Mouse (Mus musculus) stomach, embryonic 14.5 days (tissue): ENCODE data around the gene Chrnb4. TPM values are rescaled to one million over a fixed set of nuclear protein-coding genes. Genes with fewer than 3 reads are reported as not detected.

ENCODE experiments used
- ATAC-seq: fragments of 200-750 bp; cut with Nextera tagmentation; 2 replicates; pipeline ENCODE4 v1.8.0; 2017; ENCODE audit warnings: low read depth, moderate TSS enrichment; ENCODE audit not compliant: insufficient number of reproducible peaks, insufficient read depth, low FRiP score
- H3K27ac ChIP-seq: fragments of 300-500 bp; sonication (generic); 2 replicates; pipeline ENCODE4 v1.5.1; 2014; ENCODE audit warnings: mild to moderate bottlenecking, low read length, moderate library complexity, mixed read lengths
- H3K27me3 ChIP-seq: fragments of 300-500 bp; sonication (generic); 2 replicates; pipeline ENCODE4 v1.6.1; 2014; ENCODE audit warnings: low read length, control low read depth, mixed read lengths; ENCODE audit not compliant: control insufficient read depth, insufficient read depth
- H3K36me3 ChIP-seq: fragments of 300-500 bp; sonication (generic); 2 replicates; pipeline ENCODE4 v1.6.1; 2014; ENCODE audit warnings: mild to moderate bottlenecking, control low read depth, low read length, moderate library complexity, mixed read lengths; ENCODE audit not compliant: control insufficient read depth, insufficient read depth
- H3K4me1 ChIP-seq: fragments of 300-500 bp; sonication (generic); 2 replicates; pipeline ENCODE4 v1.6.1; 2014; ENCODE audit warnings: low read length, control low read depth, mixed read lengths; ENCODE audit not compliant: control insufficient read depth, insufficient read depth
- H3K4me2 ChIP-seq: fragments of 300-500 bp; sonication (generic); replicated peaks from 2 replicates; pipeline ENCODE4 v1.6.1; 2014; ENCODE audit warnings: low read depth, low read length, control low read depth
- H3K4me3 ChIP-seq: fragments of 300-500 bp; sonication (generic); 2 replicates; pipeline ENCODE4 v1.5.1; 2014; ENCODE audit warnings: low read depth, low read length, control low read depth
- H3K9ac ChIP-seq: fragments of 300-500 bp; sonication (generic); replicated peaks from 2 replicates; pipeline ENCODE4 v1.6.1; 2014; ENCODE audit warnings: low read depth, mild to moderate bottlenecking, control low read depth, low read length, moderate library complexity, mixed read lengths
- H3K9me3 ChIP-seq: fragments of 300-500 bp; sonication (generic); 2 replicates; pipeline ENCODE4 v1.6.1; 2016; ENCODE audit warnings: low read depth, low read length, control low read depth; ENCODE audit not compliant: control insufficient read depth
- WGBS: fragments of 180-500 bp; shearing (Covaris S2); extraction: QIAGEN DNeasy Blood & Tissue Kit; methylation state at CpG from one replicate; pipeline ENCODE4 v1.1.7; 2014; 5-methylcytosine and 5-hydroxymethylcytosine counted together
- polyA plus RNA-seq: library from polyadenylated mRNA; unstranded; fragments of >200 nt; fragmentation: Nextera tagmentation; extraction: Ambion mirVana; gene quantifications from 2 replicates; pipeline ENCODE4 v1.2.1, GENCODE M21; 2014

Gene Chrnb4
- polyA plus RNA-seq, 1 experiment from 2014 or later, result 7.6 TPM

GRCm38 (mm10) chr9:55003609-55004008 lies 45.0 kb downstream of the Chrnb4 start:
- 56% methylated on average over 4 of the region's 4 CpGs for WGBS
- no peak for ATAC-seq
- no peak overlapping the region for H3K4me2 ChIP-seq

GRCm38 (mm10) chr9:54995645-54996044 lies 52.9 kb downstream of the Chrnb4 start:
- Histone ChIP-seq H3K4me3 (no peak overlapping the region), H3K9me3 (no peaks in the 10 kb centered on the region), H3K4me2 (no peak overlapping the region), H3K36me3 (no peaks in the 10 kb centered on the region), H3K27ac (no peak overlapping the region), H3K4me1 (no peaks in the 10 kb centered on the region), H3K27me3 (no peaks in the 10 kb centered on the region), H3K9ac (no peak overlapping the region)
- ATAC-seq, result no peak
- 61% methylated on average over 3 of the region's 3 CpGs for WGBS

More at GRCm38 (mm10) chr9:55003609-55004008, 45.0 kb downstream of the Chrnb4 start:
- Histone ChIP-seq H3K9ac (no peak overlapping the region), H3K27ac (no peak overlapping the region), H3K4me1 (no peaks in the 10 kb centered on the region), H3K36me3 (no peaks in the 10 kb centered on the region), H3K9me3 (no peaks in the 10 kb centered on the region), H3K4me3 (no peak overlapping the region), H3K27me3 (no peaks in the 10 kb centered on the region)

GRCm38 (mm10) chr9:54994381-54994780 lies 54.2 kb downstream of the Chrnb4 start:
- Histone ChIP-seq H3K4me1 (no peaks in the 10 kb centered on the region), H3K4me3 (no peak overlapping the region), H3K9ac (no peak overlapping the region), H3K27me3 (no peaks in the 10 kb centered on the region), H3K27ac (no peak overlapping the region), H3K9me3 (no peaks in the 10 kb centered on the region), H3K4me2 (no peak overlapping the region), H3K36me3 (no peaks in the 10 kb centered on the region)
- 52% methylated on average over 3 of the region's 3 CpGs for WGBS
- ATAC-seq, result no peak

GRCm38 (mm10) chr9:54990362-54990761 lies 58.2 kb downstream of the Chrnb4 start:
- WGBS, result 77% methylated on average over 3 of the region's 3 CpGs
- H3K27ac ChIP-seq, result no peak overlapping the region

GRCm38 (mm10) chr9:54982401-54982800 lies 66.2 kb downstream of the Chrnb4 start:
- Histone ChIP-seq H3K9me3 (no peaks in the 10 kb centered on the region), H3K27ac (no peak overlapping the region), H3K4me2 (peak overlapping the region; percentile 94), H3K27me3 (peaks cover 13% of the 10 kb centered on the region; the same call in 1 of the 2 replicates), H3K36me3 (no peaks in the 10 kb centered on the region), H3K9ac (no peak overlapping the region), H3K4me3 (peak overlapping the region; percentile 55), H3K4me1 (no peaks in the 10 kb centered on the region)
- WGBS, result 5% methylated on average over 7 of the region's 7 CpGs
- ATAC-seq, result no peak

More at GRCm38 (mm10) chr9:54990362-54990761, 58.2 kb downstream of the Chrnb4 start:
- no peaks in the 10 kb centered on the region for H3K27me3 ChIP-seq
- no peak overlapping the region for H3K4me3 ChIP-seq
- no peak for ATAC-seq
- no peaks in the 10 kb centered on the region for H3K4me1 ChIP-seq
- no peaks in the 10 kb centered on the region for H3K9me3 ChIP-seq
- no peak overlapping the region for H3K9ac ChIP-seq
- no peak overlapping the region for H3K4me2 ChIP-seq
- H3K36me3 ChIP-seq, result no peaks in the 10 kb centered on the region

GRCm38 (mm10) chr9:54981291-54982191 lies 67.0 kb downstream of the Chrnb4 start:
- H3K9me3 ChIP-seq, result no peaks in the 10 kb centered on the region
- under 1% methylated on average over 76 of the region's 85 CpGs for WGBS
- peak overlapping the region; percentile 55 for H3K4me3 ChIP-seq
- ATAC-seq, result peak; percentile 76; the same call in 1 of the 2 replicates
- H3K27ac ChIP-seq, result no peak overlapping the region
- H3K27me3 ChIP-seq, result peaks cover 13% of the 10 kb centered on the region; the same call in 1 of the 2 replicates
- H3K4me2 ChIP-seq, result peak overlapping the region; percentile 94
- no peaks in the 10 kb centered on the region for H3K36me3 ChIP-seq
- no peaks in the 10 kb centered on the region for H3K4me1 ChIP-seq
- peak overlapping the region; percentile 21; the same call in 1 of the 2 replicates for H3K9ac ChIP-seq

GRCm38 (mm10) chr9:54980674-54981073 lies 67.9 kb downstream of the Chrnb4 start, which contains the start of gene Chrna5:
Gene Chrna5 (plus strand): TSS chr9:54980880.
- H3K4me1 ChIP-seq, result no peaks in the 10 kb centered on the region
- H3K9ac ChIP-seq, result peak within 1 kb of the TSS; percentile 21; the same call in 1 of the 2 replicates
- 63% methylated on average over 8 of the region's 8 CpGs for WGBS
- peak within 1 kb of the TSS; percentile 55 for H3K4me3 ChIP-seq
- ATAC-seq, result no peak
- H3K36me3 ChIP-seq, result no peaks in the 10 kb centered on the region
- peak within 1 kb of the TSS; percentile 94 for H3K4me2 ChIP-seq
- H3K27ac ChIP-seq, result no peak within 1 kb of the TSS
- H3K9me3 ChIP-seq, result no peaks in the 10 kb centered on the region
- peaks cover 13% of the 10 kb centered on the region; the same call in 1 of the 2 replicates for H3K27me3 ChIP-seq
